ENCODE assay signal across 7 mouse cellular contexts in genomic region chr12:101975601-101976571, GRCm38 (mm10). TPM values are rescaled to one million over a fixed set of nuclear protein-coding genes. Genes with fewer than 3 reads are reported as not detected.
DNase-seq lines count a peak whose midpoint lies in the region; ATAC-seq lines count a peak whose summit lies in the region.

TSS of gene Cpsf2 (plus strand) at chr12:101975988.

- peak; percentile 87 for DNase-seq in adrenal gland, postnatal 10 days
- DNase-seq in embryonic facial prominence, embryonic 10.5 days (ENCODE audit: low spot score) = peak; percentile 88
- DNase-seq in heart, adult 11 months = peak; percentile 99
- peak; percentile 94 for DNase-seq in kidney, adult 18-20 months
- DNase-seq in limb, embryonic 11.5 days (ENCODE audit: low spot score) = peak; percentile 88
- peak; percentile 90 for DNase-seq in midbrain, embryonic 14.5 days
- peak; percentile 74 to 79 for DNase-seq in spleen, adult 18-20 months

- peak within 1 kb of the TSS; percentile 99 for H3K27ac ChIP-seq in embryonic facial prominence, embryonic 10.5 days (replicated peaks)
- peak within 1 kb of the TSS; percentile 75 for H3K27ac ChIP-seq in limb, embryonic 11.5 days (replicated peaks; ENCODE audit: low read depth, low read length)
- H3K27ac ChIP-seq in midbrain, embryonic 14.5 days (replicated peaks; ENCODE audit: low read depth, low read length) = peak within 1 kb of the TSS; percentile 90

- H3K9ac ChIP-seq in limb, embryonic 11.5 days (ENCODE audit: low read length) = peak within 1 kb of the TSS; percentile 93
- peak within 1 kb of the TSS; percentile 93 for H3K9ac ChIP-seq in midbrain, embryonic 14.5 days (replicated peaks; ENCODE audit: low read length)

- H3K9me3 ChIP-seq in embryonic facial prominence, embryonic 10.5 days = no peaks in the 10 kb centered on the region
- no peaks in the 10 kb centered on the region for H3K9me3 ChIP-seq in limb, embryonic 11.5 days (ENCODE audit: control insufficient read depth, low read length)
- H3K9me3 ChIP-seq in midbrain, embryonic 14.5 days (ENCODE audit: control insufficient read depth, low read length) = no peaks in the 10 kb centered on the region

- H3K4me1 ChIP-seq in embryonic facial prominence, embryonic 10.5 days = peaks cover 20% of the 10 kb centered on the region
- H3K4me1 ChIP-seq in limb, embryonic 11.5 days (ENCODE audit: control insufficient read depth, insufficient read depth, low read length) = peaks cover 4% of the 10 kb centered on the region; the same call in 1 of the 2 replicates
- H3K4me1 ChIP-seq in midbrain, embryonic 14.5 days (ENCODE audit: control insufficient read depth, insufficient read depth, low read length) = peaks cover 22% of the 10 kb centered on the region

- peak within 1 kb of the TSS; percentile 96 for H3K4me3 ChIP-seq in embryonic facial prominence, embryonic 10.5 days
- H3K4me3 ChIP-seq in limb, embryonic 11.5 days (ENCODE audit: low read depth, low read length) = peak within 1 kb of the TSS; percentile 91
- peak within 1 kb of the TSS; percentile 74 for H3K4me3 ChIP-seq in midbrain, embryonic 14.5 days (replicated peaks; ENCODE audit: low read depth, low read length)

- peak within 1 kb of the TSS; percentile 69 for H3K4me2 ChIP-seq in limb, embryonic 11.5 days (ENCODE audit: low read depth, severe bottlenecking)
- H3K4me2 ChIP-seq in midbrain, embryonic 14.5 days (ENCODE audit: low read length) = peak within 1 kb of the TSS; percentile 83

- no peaks in the 10 kb centered on the region for H3K27me3 ChIP-seq in embryonic facial prominence, embryonic 10.5 days (replicated peaks; ENCODE audit: low read depth, poor library complexity, severe bottlenecking)
- no peaks in the 10 kb centered on the region for H3K27me3 ChIP-seq in limb, embryonic 11.5 days (ENCODE audit: control insufficient read depth, insufficient read depth, low read length)
- H3K27me3 ChIP-seq in midbrain, embryonic 14.5 days (ENCODE audit: control insufficient read depth, insufficient read depth, low read length) = no peaks in the 10 kb centered on the region

- peaks cover 31% of the 10 kb centered on the region for H3K36me3 ChIP-seq in embryonic facial prominence, embryonic 10.5 days (replicated peaks)
- peaks cover 3% of the 10 kb centered on the region; the same call in 1 of the 2 replicates for H3K36me3 ChIP-seq in limb, embryonic 11.5 days (ENCODE audit: control insufficient read depth, insufficient read depth, low read length)
- H3K36me3 ChIP-seq in midbrain, embryonic 14.5 days (ENCODE audit: control insufficient read depth, insufficient read depth, low read length) = no peaks in the 10 kb centered on the region

- WGBS in embryonic facial prominence, embryonic 10.5 days = under 1% methylated on average over 77 of the region's 77 CpGs
- WGBS in limb, embryonic 11.5 days = under 1% methylated on average over 77 of the region's 77 CpGs
- under 1% methylated on average over 77 of the region's 77 CpGs for WGBS in midbrain, embryonic 14.5 days

- peak; percentile 97 for ATAC-seq in limb, embryonic 11.5 days (ENCODE audit: insufficient number of reproducible peaks, low FRiP score, low TSS enrichment, low read depth)
- peak; percentile 95 for ATAC-seq in midbrain, embryonic 14.5 days (ENCODE audit: low FRiP score, low TSS enrichment)

RNA-seq across cellular contexts. Expression of gene Cpsf2, which starts in this region (rescaled TPM):
- total RNA-seq in adrenal gland, postnatal 10 days (2021) = 10 to 100 TPM; 27.3 to 28.0 TPM
- 37.1 and 37.4 TPM in 2 replicates for polyA plus RNA-seq in embryonic facial prominence, embryonic 10.5 days (2016; fragmentation: Nextera tagmentation; extraction: Ambion mirVana)
- polyA plus RNA-seq in limb, embryonic 11.5 days (2014; fragmentation: Nextera tagmentation; extraction: Ambion mirVana) = 39.2 and 41.8 TPM in 2 replicates
- 32.3 and 37.4 TPM in 2 replicates for polyA plus RNA-seq in midbrain, embryonic 14.5 days (2014; fragmentation: Nextera tagmentation; extraction: Ambion mirVana)

Comparison
In these comparisons a context has a peak if more than half of its experiments do, and no peak if none do; other contexts are left out.
1. Peak in every context shown above with its lines: DNase-seq, ATAC-seq, H3K4me3 ChIP-seq and H3K27ac ChIP-seq.